Mouse (Mus musculus): ENCODE measurements around the gene Wfikkn2.

- TF ChIP-seq CTCF (IDR thresholded peaks at IDR 0.05; ENCODE audit: control insufficient read depth, insufficient read depth, insufficient read length) (no peak), USF1 (IDR thresholded peaks at IDR 0.05; ENCODE audit: low read depth) (no peak), CEBPB (IDR thresholded peaks at IDR 0.05; ENCODE audit: low read depth) (no peak), MYOD1 (IDR thresholded peaks at IDR 0.05; ENCODE audit: control insufficient read depth, insufficient read length, low read depth) (no peak), MYOG (IDR thresholded peaks at IDR 0.05; ENCODE audit: control insufficient read depth, extremely low read depth, insufficient read length) (no peak), FOSL1 (IDR thresholded peaks at IDR 0.05; ENCODE audit: insufficient read depth, low read length, poor library complexity, severe bottlenecking) (no peak), MAX (IDR thresholded peaks at IDR 0.05) (no peak)
Measured at GRCm38 (mm10) chr11:94253156-94253555, 7.4 kb upstream of the Wfikkn2 start.
